Mouse (Mus musculus): ENCODE results near the gene Hk1.

GRCm38 (mm10) chr10:62342512-62342911, 37.2 kb downstream of the Hk1 start:
- TF ChIP-seq POLR2A (IDR thresholded peaks at IDR 0.05; ENCODE audit: insufficient read depth, low read depth, low read length) (no peak), CTCF (IDR thresholded peaks at IDR 0.05) (no peak)

All from heart, adult 2 months (tissue).